Mouse (Mus musculus): Measurements from ENCODE around the gene Notum.
"Not testable (repeated sequence)": the region's sequence is repeated elsewhere in the genome, so short reads cannot be mapped to it uniquely, and the experiment has no call there.

Gene Notum

GRCm38 (mm10) chr11:120661076-120661460 lies at the start of gene Notum:
Gene Notum, minus strand, starts transcription at chr11:120661175.
- DNase-seq, result no peak

- DNase-seq, result no peak
These were observed 49.7 kb upstream of the Notum start for GRCm38 (mm10) chr11:120710672-120711071.

GRCm38 (mm10) chr11:120709551-120709950 lies 48.6 kb upstream of the Notum start:
- no peak for DNase-seq

DNA sequence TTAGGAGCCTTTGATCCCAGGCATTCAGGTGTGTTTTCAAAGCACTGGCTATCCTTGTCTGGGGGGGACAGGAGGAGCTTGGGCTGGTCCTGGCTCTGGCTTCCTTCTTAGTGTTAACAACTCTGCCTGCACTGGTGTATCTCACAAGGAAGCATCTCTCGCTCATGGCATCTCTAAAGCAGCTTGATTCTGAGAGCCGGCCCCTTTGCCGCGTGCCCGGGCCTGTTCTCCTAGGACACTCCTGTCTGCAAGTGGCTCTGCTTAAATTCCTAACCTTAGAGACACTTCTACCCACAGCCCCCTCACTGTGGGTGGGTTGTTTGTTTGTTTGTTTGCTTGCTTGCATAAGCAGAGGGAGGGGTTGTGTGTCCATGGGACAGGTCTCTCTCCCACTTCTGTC lies 47.0 kb upstream of the Notum start:
- DNase-seq, result no peak

GRCm38 (mm10) chr11:120707225-120707624 lies 46.2 kb upstream of the Notum start:
- no peak for DNase-seq

DNA sequence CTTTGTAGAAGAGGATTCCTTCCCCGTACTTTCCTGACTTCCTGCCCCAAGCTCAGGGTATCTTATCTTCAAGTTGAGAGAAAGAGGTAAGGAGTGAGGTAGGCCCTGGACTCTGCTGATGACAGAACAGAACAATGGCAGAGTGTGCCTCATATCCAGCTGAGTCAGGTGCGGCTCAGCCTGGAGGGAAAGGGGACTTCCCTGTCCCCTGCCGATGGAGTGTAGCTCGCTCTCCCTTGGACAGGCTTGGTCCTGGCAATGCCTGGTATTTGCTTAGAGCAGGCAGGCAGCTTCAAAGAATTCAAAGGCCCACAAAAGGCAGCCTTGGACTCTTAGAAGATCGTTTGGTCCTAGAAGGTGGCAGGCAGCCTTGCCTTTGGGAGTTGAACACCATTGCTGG lies 45.1 kb upstream of the Notum start:
- no peak for DNase-seq

DNA sequence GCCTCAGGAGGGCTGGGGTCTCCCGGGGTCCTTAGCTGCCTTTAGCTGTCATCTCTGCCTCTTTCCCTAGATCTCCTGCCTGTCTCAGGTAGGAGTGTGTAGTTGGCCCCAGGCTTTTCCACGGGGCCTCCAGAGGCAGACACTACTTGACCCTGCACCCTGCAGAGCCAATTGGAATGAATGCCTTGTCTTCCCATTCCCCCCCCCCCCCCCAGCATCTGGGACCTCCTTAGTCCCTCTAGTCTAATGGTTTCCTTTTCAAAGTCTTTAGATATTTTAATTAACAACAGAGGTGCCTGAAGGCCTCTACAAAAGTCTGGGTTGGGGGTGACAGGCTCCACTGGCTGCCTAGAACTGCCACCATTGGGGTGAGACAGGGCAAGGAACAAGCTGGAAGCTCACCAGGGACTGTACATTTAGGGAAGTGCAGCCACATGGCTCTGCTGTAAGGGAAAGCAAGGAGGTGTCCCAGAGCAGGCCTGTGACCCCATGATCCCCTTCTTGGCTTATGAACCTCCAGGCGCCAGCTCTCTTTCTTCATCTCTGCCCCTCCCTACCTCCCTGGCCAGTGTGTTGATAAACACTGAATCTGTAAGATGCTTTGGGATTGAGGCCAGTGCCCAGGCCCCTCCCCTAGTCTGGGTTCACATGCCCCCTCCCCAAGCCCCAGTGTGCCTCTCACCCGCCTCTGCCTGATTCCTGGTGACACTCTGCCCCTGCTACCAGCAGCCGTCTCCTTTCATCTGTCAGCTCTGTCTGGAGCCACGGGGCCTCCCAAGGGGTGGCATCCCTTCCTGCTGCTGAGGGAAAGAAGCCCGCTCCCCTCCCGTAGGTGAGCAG lies 43.7 kb upstream of the Notum start:
- no peak for DNase-seq

GRCm38 (mm10) chr11:120703696-120704454 lies 42.9 kb upstream of the Notum start:
- DNase-seq, result no peak

GRCm38 (mm10) chr11:120697741-120698140 lies 36.8 kb upstream of the Notum start:
- DNase-seq, result no peak

- no peak for DNase-seq
These were observed 35.6 kb upstream of the Notum start for GRCm38 (mm10) chr11:120696568-120696967.

GRCm38 (mm10) chr11:120695641-120696040 lies 34.7 kb upstream of the Notum start:
- DNase-seq, result no peak

- no peak for DNase-seq
These were observed 34.2 kb upstream of the Notum start for GRCm38 (mm10) chr11:120695184-120695583.

- no peak for DNase-seq
These were observed 32.5 kb upstream of the Notum start for GRCm38 (mm10) chr11:120693461-120693860.

- no peak for DNase-seq
These were observed 31.6 kb upstream of the Notum start for GRCm38 (mm10) chr11:120692471-120693011.

GRCm38 (mm10) chr11:120689365-120689764 lies 28.4 kb upstream of the Notum start:
- no peak for DNase-seq

- no peak for DNase-seq
These were observed 25.8 kb upstream of the Notum start for GRCm38 (mm10) chr11:120686650-120687272.

DNA sequence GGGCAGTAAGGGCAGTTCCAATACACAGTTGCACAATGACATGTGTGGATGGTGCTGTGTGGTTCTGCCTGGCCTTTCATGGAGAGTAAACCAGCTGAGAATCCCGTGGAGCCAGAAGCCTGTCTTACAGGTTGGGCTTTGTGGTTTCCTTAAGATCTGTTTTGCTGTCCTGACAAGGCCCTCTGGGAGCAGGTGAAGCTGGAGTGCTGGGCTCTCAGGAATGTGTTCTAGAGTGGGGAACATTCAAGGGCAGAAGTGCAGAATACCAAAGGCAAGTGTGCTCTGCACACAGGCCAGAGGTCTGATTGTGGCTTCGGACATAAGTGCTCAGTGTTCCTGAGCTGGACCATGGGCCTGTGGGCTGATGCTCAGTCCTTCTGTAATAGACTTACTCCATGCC lies 23.7 kb upstream of the Notum start:
- no peak for DNase-seq

- DNase-seq, result no peak
These were observed 23.1 kb upstream of the Notum start for GRCm38 (mm10) chr11:120684086-120684485.

GRCm38 (mm10) chr11:120683536-120683935 lies 22.6 kb upstream of the Notum start:
- no peak for DNase-seq

DNA sequence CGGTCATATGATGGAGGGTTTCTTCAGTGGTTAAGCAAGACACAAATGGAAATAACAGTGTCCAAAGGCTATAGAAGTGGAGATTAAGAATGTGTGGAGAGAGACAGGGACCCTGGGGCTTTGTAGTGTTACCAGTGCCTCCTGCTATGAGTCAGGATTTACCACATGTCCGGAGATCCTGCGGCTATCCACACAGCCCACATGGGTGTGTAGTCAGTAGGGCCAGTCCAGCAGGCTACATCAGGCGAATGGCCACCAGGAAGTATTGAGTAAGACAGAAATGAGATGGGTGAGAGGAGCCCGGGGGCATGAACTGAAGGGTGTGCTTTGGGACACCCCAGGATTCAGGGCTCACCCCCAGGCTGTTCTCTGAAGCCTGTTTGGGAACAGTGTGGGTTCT lies 21.7 kb upstream of the Notum start:
- DNase-seq, result no peak

DNA sequence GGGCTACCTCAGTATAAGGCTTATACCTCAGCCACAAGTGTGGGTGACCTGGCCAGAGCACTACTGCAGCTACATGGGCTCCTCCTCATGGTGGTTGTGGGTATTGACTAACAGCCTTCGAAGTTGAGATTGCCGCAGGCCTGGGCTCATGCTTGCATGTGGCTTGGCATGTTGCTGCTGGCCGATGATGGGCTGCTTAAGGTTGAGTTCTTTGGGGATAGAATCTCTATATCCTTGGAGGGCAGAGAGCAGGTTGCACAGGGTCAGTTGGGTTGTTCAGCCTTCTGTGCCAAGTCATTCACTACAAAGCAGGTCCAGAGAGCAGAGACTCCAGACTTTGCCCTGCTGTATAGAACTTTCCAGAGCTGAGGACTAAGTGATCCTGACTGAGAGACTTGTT lies 18.9 kb upstream of the Notum start:
- no peak for DNase-seq

- no peak for DNase-seq
These were observed 16.0 kb upstream of the Notum start for GRCm38 (mm10) chr11:120676951-120677350.

DNA sequence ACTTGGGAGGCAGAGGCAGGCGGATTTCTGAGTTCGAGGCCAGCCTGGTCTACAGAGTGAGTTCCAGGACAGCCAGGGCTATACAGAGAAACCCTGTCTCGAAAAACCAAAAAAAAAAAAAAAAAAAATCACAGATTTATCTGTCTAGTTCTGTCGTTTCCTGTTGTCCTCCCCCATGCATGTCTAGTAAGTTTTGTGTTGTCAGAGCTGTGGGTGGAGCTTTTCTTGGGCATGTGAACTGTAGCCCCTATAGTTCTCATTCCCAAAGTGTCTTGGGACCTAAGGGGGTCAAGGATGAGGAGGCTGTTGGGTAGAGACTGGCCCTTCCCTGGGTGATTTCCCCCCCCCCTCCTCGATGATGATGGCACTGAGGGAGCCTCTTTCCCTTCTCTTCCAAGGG lies 14.9 kb upstream of the Notum start:
- not testable (repeated sequence) for DNase-seq

Data from cerebellum, adult 8-10 months (tissue).